Mouse (Mus musculus): Measurements from ENCODE around the gene Olfr44.
A peak's percentile ranks its signal among the peaks of the same experiment; 100 is the strongest.

Gene Olfr44

GRCm38 (mm10) chr9:39493895-39494294 lies at the start of gene Olfr44:
Gene Olfr44 (minus strand): TSS chr9:39493995.
- DNase-seq, result no peak

GRCm38 (mm10) chr9:39523616-39524285 lies 30.0 kb upstream of the Olfr44 start:
- peak in 1 of 2 experiments; percentile 41 for DNase-seq

GRCm38 (mm10) chr9:39518595-39518994 lies 24.8 kb upstream of the Olfr44 start:
- DNase-seq, result no peak

GRCm38 (mm10) chr9:39515531-39515930 lies 21.7 kb upstream of the Olfr44 start, which contains the start of gene Olfr957:
Gene Olfr957 (minus strand): TSS chr9:39515809.
- DNase-seq, result no peak

GRCm38 (mm10) chr9:39509412-39509811 lies 15.6 kb upstream of the Olfr44 start:
- DNase-seq, result no peak

- DNase-seq, result peak in 1 of 2 experiments; percentile 16
These were observed 15.2 kb upstream of the Olfr44 start for GRCm38 (mm10) chr9:39508998-39509397.

DNA sequence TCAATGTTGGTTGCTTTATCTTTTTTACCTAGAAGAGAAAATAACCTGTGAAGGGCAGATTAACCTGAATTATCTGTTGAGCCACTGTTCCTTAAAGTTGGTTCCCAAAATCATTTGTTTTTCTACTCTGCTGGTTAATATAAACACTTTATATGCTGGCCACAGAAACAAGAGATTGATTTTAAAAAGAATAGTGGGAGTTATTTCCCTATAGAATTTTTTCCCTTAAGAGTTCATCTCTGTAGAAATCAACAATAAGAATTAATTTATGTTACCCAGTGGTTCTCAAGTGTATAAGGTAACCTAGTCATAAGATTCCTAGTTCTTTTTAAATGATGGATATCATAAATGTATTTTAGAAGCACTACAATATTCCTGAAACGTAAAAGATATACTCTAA lies 22.0 kb downstream of the Olfr44 start, which contains the start of gene Olfr955:
TSS of gene Olfr955 (minus strand) at position 101 of the 400 bp plus-strand sequence.
- no peak for DNase-seq

DNA sequence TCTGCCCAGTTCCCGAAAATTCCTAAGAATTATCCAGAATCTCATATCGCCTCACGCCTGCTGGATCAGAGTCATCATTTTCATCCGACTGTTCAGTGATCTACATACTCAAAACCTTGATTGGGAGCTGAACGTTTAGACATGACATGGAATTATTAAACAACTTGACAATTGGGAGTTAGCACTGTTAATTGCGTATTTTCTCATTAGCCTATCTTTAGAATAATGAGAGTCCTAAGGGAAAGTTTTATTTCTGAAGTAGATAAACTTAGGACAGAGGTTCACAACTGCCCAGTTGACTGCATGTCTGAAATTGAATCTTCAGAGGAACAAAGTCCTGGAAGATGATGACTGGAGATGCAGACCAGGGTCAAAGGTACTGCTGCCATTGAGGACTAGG lies 37.4 kb downstream of the Olfr44 start, which contains the start of gene Olfr954:
TSS of gene Olfr954 (plus strand) at position 301 of the 400 bp plus-strand sequence.
- DNase-seq, result no peak

Data from lung, postnatal 4 days (tissue).